Comparison of ENCODE assay signal across 21 mouse cellular contexts in the genomic region with DNA sequence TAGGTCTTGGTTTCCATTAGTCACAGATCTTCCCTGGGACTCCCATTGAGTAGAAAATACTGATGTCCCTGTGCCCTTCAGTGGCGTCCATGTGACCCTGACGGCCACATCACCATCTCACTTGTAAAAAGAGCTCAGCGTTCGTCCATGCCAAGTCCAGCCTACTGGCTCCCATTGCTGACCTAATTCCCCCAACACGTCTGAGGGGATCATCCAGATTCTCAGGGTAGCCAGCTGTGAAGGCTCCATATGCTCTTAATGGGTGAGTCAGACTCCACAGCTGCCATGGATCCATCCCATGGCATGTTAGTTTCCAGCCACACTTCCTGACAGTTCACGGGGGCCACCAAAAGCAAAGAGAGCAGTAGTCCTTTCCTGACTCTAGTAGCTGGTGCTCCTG. TPM values are rescaled to one million over a fixed set of nuclear protein-coding genes. Genes with fewer than 3 reads are reported as not detected.
A peak's percentile ranks its signal among the peaks of the same experiment; 100 is the strongest.
DNase-seq lines count a peak whose midpoint lies in the region; ATAC-seq and TF ChIP-seq lines count a peak whose summit lies in the region.
"Had no signal": no experiment of that assay in that cellular context is flagged by ENCODE, and none has a peak within 500 bp of the region (broad histone marks: within the 10 kb centered on the region; RNA-seq: fewer than 3 reads in every experiment).

No protein-coding gene starts in this region.

- H3K27ac ChIP-seq in gastrocnemius, adult 2 months = peak overlapping the region; percentile 38; the same call in 1 of the 2 replicates
- H3K27ac ChIP-seq in lung, postnatal 0 days (ENCODE audit: low read length) = no peak overlapping the region
- no peak overlapping the region for H3K27ac ChIP-seq in hindbrain, embryonic 16.5 days (ENCODE audit: low read depth, low read length)
- H3K27ac ChIP-seq: hindbrain, embryonic 10.5 days; left cerebral cortex, adult 2 months; limb, embryonic 12.5 days; liver, embryonic 15.5 days had no signal

- no peak for TF ChIP-seq CTCF in gastrocnemius, adult 2 months (IDR thresholded peaks at IDR 0.05)
- no peak for TF ChIP-seq CTCF in lung, postnatal 0 days (IDR thresholded peaks at IDR 0.05)

- no peaks in the 10 kb centered on the region for H3K36me3 ChIP-seq in lung, postnatal 0 days (ENCODE audit: insufficient read depth, low read length)
- no peaks in the 10 kb centered on the region for H3K36me3 ChIP-seq in hindbrain, embryonic 16.5 days (ENCODE audit: control insufficient read depth, insufficient read depth, low read length)
- H3K36me3 ChIP-seq: hindbrain, embryonic 10.5 days; limb, embryonic 12.5 days; liver, embryonic 15.5 days had no signal

- ATAC-seq in lung, postnatal 0 days = peak; percentile 80
- no peak for ATAC-seq in hindbrain, embryonic 16.5 days
- ATAC-seq: forebrain, embryonic 14.5 days; midbrain, embryonic 16.5 days had no signal

- 69% methylated on average over 6 of the region's 6 CpGs for WGBS in lung, postnatal 0 days
- 76% methylated on average over 6 of the region's 6 CpGs for WGBS in hindbrain, embryonic 16.5 days

- H3K4me1 ChIP-seq in lung, postnatal 0 days (ENCODE audit: insufficient read depth, low read depth, low read length) = no peaks in the 10 kb centered on the region
- H3K4me1 ChIP-seq in hindbrain, embryonic 16.5 days (ENCODE audit: control insufficient read depth, insufficient read depth, low read depth, low read length) = no peaks in the 10 kb centered on the region
- H3K4me1 ChIP-seq: hindbrain, embryonic 10.5 days; liver, embryonic 15.5 days had no signal

- no peak overlapping the region for H3K4me3 ChIP-seq in gastrocnemius, adult 2 months
- no peak overlapping the region for H3K4me3 ChIP-seq in lung, postnatal 0 days (ENCODE audit: low read depth, low read length)
- H3K4me3 ChIP-seq in hindbrain, embryonic 16.5 days (ENCODE audit: low read length) = no peak overlapping the region
- H3K4me3 ChIP-seq: hindbrain, embryonic 10.5 days; left cerebral cortex, adult 2 months; limb, embryonic 12.5 days; liver, embryonic 15.5 days had no signal

- DNase-seq in gastrocnemius, adult 2 months = peak; percentile 62
- no peak for DNase-seq in gastrocnemius, postnatal 4 days (ENCODE audit: low spot score in 2 of 2)
- peak; percentile 10 for DNase-seq in urinary bladder, postnatal 14 days (ENCODE audit: low spot score)
- DNase-seq in urinary bladder, adult 18-20 months (ENCODE audit: low spot score in 2 of 2) = no peak
- peak; percentile 67 for DNase-seq in lung, postnatal 0 days (ENCODE audit: low spot score)
- DNase-seq in right cerebral cortex, postnatal 10 days (ENCODE audit: low spot score in 2 of 2) = no peak
- DNase-seq in cerebellum, postnatal 36 days = no peak
- DNase-seq: adrenal gland, postnatal 25 days; B cell, adult 2 months; cerebellum, adult 9-10 months; embryo, embryonic 11 days; spleen, adult 18-20 months; thymus, postnatal 14 days had no signal

- H3K9ac ChIP-seq in lung, postnatal 0 days (replicated peaks; ENCODE audit: low read depth) = no peak overlapping the region
- H3K9ac ChIP-seq in hindbrain, embryonic 16.5 days (ENCODE audit: low read depth, low read length) = no peak overlapping the region
- H3K9ac ChIP-seq: limb, embryonic 12.5 days; liver, embryonic 15.5 days had no signal

- H3K4me2 ChIP-seq in lung, postnatal 0 days (replicated peaks; ENCODE audit: low read depth, low read length) = no peak overlapping the region
- no peak overlapping the region for H3K4me2 ChIP-seq in hindbrain, embryonic 16.5 days (ENCODE audit: low read length)
- H3K4me2 ChIP-seq: limb, embryonic 12.5 days; liver, embryonic 15.5 days had no signal

- no peaks in the 10 kb centered on the region for H3K27me3 ChIP-seq in lung, postnatal 0 days (replicated peaks; ENCODE audit: insufficient read depth, low read length)
- no peaks in the 10 kb centered on the region for H3K27me3 ChIP-seq in hindbrain, embryonic 16.5 days (replicated peaks; ENCODE audit: control insufficient read depth, insufficient read depth, low read length)
- H3K27me3 ChIP-seq: limb, embryonic 12.5 days; liver, embryonic 15.5 days had no signal

- TF ChIP-seq EP300 in lung, postnatal 0 days (IDR thresholded peaks at IDR 0.05) = no peak

- intact Hi-C loops in gastrocnemius, adult 2 months (cut with DNase I) = no loop called here

- no peaks in the 10 kb centered on the region for H3K9me3 ChIP-seq in lung, postnatal 0 days (ENCODE audit: low read length)
- no peaks in the 10 kb centered on the region for H3K9me3 ChIP-seq in hindbrain, embryonic 16.5 days (ENCODE audit: control insufficient read depth, low read length)
- H3K9me3 ChIP-seq: hindbrain, embryonic 10.5 days; limb, embryonic 12.5 days; liver, embryonic 15.5 days had no signal

RNA-seq across cellular contexts. Expression of a gene that starts 33.0 kb away (rescaled TPM):
- 10 to 100 TPM; 22.2 to 46.4 TPM for total RNA-seq in gastrocnemius, adult 2 months (2021)
- total RNA-seq in gastrocnemius, postnatal 4 days (2021) = 100 to 1,000 TPM; 298 to 319 TPM
- 40.8 and 47.4 TPM in 2 replicates for polyA plus RNA-seq in lung, postnatal 0 days (2015; fragmentation: Nextera tagmentation; extraction: Ambion mirVana)
- polyA plus RNA-seq in hindbrain, embryonic 16.5 days (2015; fragmentation: Nextera tagmentation; extraction: Ambion mirVana) = 8.3 and 12.4 TPM in 2 replicates
- total RNA-seq: megakaryocyte, adult 5-6 weeks had no signal

Comparison
In these comparisons a context has a peak if more than half of its experiments do, and no peak if none do; other contexts are left out.
1. DNase-seq: peak in gastrocnemius, adult 2 months (single experiment), urinary bladder, postnatal 14 days (single experiment) and lung, postnatal 0 days (single experiment); none in gastrocnemius, postnatal 4 days (0 of 2), urinary bladder, adult 18-20 months (0 of 2), right cerebral cortex, postnatal 10 days (0 of 2) and cerebellum, postnatal 36 days (0 of 2).
2. RNA of a gene that starts 33.0 kb away (total RNA-seq): 298 to 319 TPM in gastrocnemius, postnatal 4 days; 22.2 to 46.4 TPM in gastrocnemius, adult 2 months; every median in the first group is over 4 times any median in the second.